Mouse (Mus musculus) gastrocnemius, adult 18-20 months (tissue): ENCODE measurements around the gene Ralgps2. TPM values are rescaled to one million over a fixed set of nuclear protein-coding genes. Genes with fewer than 3 reads are reported as not detected.

Experiments used
- DNase-seq: peaks from one replicate; pipeline ENCODE4 v3.0.0; 2021; ENCODE audit warnings: low spot score
- long read RNA-seq, 2 experiments: library from polyadenylated mRNA; stranded (forward); transcript quantifications; one replicate each; pipeline ENCODE4 v2.0.0; 2021
- total RNA-seq, 2 experiments: library from RNA; stranded (reverse); gene quantifications; 2 replicates each; pipeline ENCODE4 v1.2.3; 2021

Ralgps2 gene
- 1 to 10 TPM in 1 of 2 experiments, under 1 TPM in 1; 0.57 to 2.0 TPM for total RNA-seq
- long read RNA-seq, experiment 1, partial matches to known transcripts = 0 of 1 reads
- long read RNA-seq, experiment 1, other reads (novel, unspliced or antisense) = 1 of 1 reads
- long read RNA-seq, experiment 2 = 0 reads

DNA sequence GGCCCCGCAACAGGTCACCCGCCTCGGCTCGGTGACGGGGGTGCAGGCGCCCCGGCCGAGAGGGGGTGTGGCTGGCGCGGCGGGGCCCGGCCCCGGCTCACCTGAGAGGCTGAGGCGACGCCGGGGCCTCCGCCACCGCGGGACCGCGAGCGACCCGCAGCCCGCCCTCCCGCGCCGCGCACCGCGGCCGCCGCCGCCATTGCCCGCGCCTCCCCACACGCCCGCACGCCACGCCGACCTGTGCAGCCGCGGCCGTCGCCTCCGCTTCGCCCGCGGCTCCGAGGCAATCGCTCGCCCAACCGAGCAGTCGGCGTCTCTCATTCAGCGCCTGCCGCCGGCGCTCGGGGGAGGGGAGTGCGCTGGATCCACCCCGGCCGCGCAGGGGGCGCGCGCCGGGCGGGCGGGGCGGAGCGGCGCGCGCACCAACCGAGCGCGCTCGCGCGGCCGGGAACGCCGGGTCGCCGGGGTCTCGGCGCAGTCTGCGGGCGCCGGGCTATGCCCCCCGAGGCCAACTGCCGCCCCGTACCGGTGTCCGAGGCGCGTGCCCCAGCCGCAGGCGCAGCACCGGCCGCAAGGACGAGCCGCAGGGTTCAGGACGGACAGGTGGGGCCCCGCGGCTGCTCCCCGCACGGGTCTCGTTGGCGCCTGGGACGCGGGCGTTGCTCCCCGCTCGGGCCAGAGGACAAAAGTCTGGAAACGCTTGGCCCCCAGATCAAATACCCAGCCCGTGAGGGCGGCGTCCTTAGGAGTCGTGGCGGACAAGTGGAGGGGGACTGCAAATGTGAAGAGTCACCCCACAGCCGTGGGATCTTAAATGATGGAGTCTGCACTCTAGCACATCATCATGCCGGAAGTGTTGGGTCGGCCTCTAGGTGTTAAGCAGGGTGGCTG is at the start of gene Ralgps2:
Gene Ralgps2 (minus strand): TSS at position 376 of the 891 bp plus-strand sequence.
- no peak for DNase-seq

DNA sequence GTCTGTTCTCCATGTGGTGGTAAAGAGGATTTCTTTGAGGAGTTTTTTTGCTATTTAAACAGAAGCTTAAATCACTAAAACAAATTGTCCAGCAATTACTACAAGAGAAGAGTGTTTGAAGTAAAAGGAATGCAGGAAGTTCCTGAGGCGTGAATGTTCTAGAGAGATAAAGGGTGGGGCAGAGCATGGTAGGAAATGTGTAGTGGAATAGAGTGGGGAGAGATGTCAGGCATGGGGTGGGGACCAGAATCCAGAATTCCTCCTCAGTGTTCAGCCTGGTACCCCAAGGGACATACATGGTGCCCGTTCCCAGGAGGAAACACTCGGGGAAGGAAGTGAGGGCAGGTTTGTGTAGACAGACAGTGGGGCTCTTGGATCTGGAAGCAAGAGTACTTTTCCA is 48.1 kb upstream of the Ralgps2 start:
- no peak for DNase-seq

- no peak for DNase-seq
These were observed 47.4 kb upstream of the Ralgps2 start for GRCm38 (mm10) chr1:156986641-156987345.

- DNase-seq = no peak
These were observed 46.5 kb upstream of the Ralgps2 start for GRCm38 (mm10) chr1:156985657-156986640.

GRCm38 (mm10) chr1:156983009-156983870 is 43.8 kb upstream of the Ralgps2 start:
- no peak for DNase-seq

DNA sequence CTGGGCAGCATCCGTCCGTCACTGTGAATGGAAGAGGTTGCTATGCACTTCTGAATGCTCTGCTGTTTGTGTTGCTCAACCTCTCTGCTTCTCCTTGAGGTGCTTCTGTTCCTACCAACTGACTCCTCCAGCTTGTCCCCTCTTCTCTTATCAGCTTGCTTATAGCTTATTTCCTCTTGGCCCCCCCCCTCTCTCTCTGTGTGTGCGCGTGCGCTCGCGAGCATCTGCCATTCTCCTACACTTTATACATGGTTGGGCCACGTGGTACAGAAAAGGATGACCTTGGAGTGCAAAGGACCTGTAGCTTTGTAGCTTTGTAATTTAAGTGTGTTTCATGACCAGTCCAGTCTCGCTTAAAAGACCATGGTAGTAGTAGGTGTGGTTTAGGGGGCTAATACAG is 42.5 kb upstream of the Ralgps2 start:
- no peak for DNase-seq

DNA sequence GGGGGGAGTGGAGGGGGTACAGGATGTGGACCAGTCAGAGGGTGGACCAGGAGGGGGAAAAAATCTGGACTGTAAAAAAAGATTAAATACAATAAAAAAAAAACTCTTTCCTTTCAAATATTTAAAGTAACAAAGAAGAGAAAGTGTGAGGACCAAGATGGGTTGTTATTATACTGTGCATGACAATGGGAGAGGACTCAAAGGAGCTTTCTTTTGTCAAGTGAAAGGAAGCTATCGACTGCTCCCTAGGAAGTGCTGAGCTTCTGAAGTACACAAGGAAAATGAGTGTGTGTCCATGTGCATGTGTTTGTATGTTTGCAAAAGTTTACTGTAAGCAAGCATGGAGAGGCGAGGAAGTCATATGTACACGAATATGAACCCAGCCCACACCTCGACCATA is 40.3 kb upstream of the Ralgps2 start:
- DNase-seq = no peak

DNA sequence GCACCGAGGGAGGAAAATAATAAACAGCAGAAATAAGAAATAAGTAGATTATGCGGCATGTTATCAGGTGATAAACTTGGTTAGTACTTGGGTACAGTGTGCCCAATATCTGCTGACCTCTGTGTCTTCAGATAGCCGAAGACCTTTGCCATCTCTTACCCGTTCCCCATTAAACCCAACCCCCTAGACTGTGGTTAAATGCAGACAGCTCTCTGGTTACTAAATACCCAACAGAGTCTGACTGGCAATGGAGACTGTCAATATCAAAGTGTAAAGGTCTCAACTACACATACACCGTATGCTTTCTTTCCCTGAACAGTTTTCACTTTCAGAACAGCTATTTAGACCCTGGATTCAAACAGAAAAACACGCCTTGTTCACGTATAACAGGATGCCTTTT is 39.2 kb upstream of the Ralgps2 start:
- DNase-seq = no peak

DNA sequence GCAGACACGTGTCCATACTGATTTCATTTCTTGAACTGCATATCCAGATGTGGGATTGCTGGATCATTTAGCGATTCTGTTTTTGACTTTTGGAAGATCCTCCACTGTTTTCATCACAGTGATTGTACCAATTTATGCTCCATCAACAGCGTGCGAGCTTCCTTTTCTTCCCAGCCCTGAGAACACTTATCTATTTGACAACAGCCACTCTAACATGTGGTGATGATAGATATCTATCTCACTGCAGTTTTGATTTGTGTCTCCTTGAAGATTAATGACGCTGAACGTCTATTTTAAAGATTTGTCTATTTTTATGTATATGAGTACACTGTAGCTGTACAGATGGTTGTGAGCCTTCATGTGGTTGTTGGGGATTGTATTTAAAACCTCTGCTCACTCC is 34.4 kb upstream of the Ralgps2 start:
- DNase-seq = no peak

DNA sequence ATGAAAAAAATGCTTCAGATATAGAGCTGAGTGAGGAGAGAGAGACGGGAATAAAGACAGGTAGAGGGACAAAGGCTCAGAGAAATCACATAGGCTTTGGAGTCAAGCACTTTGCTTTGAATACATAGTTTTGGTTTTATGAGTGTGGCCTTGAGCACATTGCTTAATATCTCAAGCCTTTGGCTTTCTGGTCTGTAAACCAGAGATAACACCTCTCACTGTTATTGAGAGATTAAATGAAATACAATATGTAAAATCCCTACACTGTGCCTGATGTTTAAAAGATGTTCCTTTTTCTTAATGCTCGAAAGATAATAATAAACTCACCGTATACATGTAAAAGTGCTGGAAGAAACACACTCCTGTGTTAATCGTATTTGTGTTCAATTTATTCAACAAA is 33.0 kb upstream of the Ralgps2 start:
- DNase-seq = no peak

DNA sequence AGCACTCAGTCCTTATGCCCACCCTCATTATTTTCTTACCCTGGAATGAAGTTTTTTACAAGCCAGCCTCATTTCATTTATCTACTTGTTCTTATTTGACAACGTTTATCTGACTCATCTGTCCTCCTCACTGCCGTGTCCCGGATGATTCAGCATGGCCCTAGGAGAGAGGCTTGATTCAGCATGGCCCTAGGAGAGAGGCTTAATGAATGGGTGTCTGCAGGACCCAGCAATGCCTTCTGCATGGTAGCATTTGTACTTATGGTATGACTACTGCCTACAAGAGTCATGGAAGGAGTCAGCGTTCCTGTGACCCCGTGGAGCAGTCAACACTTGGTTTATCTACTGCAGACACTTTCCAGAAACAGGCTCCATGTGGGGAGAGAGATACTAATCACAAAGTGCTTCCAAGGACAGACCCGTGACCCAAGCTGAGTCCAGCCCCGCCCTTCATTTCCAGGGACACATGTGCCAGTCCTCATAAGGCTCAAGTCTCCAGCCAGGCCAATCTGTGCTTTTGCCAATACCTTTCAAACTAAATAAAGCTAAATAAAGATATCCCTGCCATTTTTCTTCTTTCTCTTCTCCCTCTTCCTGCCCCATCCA is 31.9 kb upstream of the Ralgps2 start:
- no peak for DNase-seq

DNA sequence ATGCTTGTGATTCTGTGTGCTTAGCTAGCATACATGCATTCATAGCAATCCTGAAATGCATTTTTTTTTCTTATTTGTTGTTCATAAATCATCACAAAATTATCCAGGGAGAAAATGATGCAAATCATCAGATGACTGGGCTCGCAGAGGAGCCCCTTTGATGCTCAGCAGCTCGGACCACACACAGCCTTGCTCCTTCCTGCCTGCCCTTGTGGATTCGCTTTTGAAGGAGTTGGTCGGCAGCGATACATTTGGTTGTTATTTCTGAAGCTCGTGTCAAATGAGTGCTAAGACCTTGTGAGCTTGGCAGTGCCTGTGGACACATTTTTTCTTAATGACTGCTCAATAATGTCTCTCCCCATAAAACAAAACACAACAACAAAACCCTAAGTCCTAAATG is 31.2 kb upstream of the Ralgps2 start:
- DNase-seq = no peak

DNA sequence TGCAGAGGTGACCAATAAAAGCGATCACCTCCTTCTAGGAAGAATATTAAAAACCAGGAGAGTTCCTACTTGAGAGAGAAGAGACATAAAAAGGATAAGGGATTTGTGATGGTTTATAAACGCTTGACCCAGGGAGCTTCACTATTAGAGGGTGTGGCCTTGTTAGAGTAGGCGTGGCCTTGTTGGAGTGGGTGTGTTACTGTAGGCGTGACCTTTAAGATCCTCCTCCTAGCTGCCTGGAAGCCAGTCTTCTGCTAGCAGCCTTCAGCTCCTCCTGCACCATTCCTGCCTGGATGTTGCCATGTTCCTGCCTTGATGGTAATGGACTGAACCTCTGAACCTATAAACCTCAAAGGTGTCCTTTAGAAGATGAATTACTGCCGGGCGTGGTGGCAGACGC is 28.7 kb upstream of the Ralgps2 start:
- DNase-seq = no peak

GRCm38 (mm10) chr1:156964586-156964932 is 25.1 kb upstream of the Ralgps2 start:
- DNase-seq = no peak

DNA sequence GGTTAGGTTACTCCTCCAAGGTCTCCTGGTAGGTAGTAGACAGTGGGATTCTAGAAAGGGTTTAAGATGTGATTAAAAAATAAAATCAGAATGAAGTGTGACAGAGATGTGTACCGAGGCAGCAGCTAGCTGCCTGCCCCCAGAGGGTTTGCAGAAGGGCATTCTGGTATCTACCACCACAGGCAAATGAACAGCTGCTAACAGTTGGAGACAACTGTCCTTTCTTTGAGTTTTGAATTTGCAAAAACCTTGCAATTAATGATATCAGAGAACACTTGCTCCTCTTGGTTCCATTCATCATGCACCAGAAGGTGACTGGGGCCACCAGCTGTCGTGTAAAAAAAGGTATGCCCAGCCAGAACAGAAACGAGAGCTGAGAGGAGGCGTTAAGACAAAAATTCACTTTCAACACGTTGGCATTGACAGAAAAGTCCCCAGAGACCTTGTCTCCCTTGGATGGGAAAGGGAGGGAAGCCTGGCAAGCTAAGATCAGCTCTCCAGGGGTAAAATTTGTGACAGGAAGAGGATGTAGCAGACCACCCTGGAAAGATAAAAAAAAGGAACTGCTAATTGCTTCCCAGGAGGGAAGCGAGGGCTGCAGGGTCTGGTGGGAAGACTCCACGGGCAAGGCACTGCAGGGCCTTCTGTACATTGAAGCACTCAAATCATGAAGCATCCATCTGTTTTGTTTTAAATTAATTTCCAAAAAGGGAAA is 24.6 kb upstream of the Ralgps2 start:
- DNase-seq = no peak

DNA sequence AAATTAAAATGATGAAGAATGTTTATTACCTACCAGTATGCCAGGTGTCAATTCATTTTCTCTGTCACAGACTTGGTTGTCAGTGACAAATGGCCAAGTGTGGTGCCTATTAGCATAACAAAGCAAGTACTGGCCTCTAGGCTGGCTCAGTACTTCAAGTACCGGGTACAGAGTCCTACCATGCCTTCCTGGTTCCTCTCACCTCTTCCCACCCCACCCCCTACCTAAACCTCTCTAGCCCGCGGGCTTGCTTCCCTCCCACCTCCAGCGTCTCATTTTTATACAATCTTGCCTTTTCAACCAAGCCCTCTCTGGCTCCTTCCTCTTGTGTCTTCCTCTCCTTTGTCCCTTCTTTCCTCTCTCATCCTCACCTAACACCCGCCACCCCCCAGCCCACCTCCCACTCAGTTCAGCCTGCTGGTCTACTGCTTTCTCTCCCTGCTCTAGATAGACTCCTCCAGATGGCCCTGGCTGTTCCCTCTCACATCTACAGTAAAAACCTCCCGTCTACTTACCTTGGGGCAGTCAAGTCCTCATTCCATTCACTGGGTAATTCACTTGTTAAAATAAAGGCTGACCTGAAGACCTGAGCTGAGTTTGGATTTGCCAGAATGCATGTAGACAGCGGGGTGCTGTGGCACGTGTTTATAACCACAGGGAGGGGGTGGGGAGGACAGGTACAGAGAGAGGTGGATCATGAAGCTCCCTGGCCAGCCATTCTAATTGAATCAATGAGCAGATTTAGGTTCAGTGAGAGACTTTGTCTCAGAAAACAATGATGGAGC is 22.2 kb upstream of the Ralgps2 start:
- DNase-seq = no peak

DNA sequence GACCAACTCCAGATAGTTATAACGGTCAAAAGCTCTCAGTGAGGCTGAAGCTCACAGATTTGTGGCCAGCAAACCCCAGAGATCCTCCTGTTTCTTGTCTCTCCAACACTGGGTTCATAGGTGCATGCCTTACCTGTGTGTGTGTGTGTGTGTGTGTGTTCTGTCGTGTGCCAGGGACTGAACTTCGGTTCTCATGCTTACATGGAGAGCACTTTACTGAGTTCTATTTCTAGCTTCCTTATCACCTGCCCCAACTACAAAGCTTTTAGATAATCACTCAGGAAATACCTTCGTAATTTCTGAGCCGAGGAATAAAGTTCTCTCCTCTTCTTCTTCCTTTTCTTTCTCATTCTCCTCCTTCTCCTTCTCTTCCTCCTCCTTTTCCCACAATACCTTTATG is 19.6 kb upstream of the Ralgps2 start:
- DNase-seq = no peak

GRCm38 (mm10) chr1:156957360-156957759 is 17.9 kb upstream of the Ralgps2 start:
- DNase-seq = no peak
